Mouse (Mus musculus): ENCODE results near the gene Ets2.
"Not testable (repeated sequence)": the region's sequence is repeated elsewhere in the genome, so short reads cannot be mapped to it uniquely, and the experiment has no call there.

The Ets2 gene

GRCm38 (mm10) chr16:95699721-95700120, 2.2 kb upstream of the Ets2 start:
- DNase-seq (ENCODE audit: low read depth), result no peak

- DNase-seq (ENCODE audit: low read depth), result no peak
These were observed 1.7 kb upstream of the Ets2 start for GRCm38 (mm10) chr16:95700224-95700623.

GRCm38 (mm10) chr16:95702562-95703545, 979 bp downstream of the Ets2 start:
- no peak for DNase-seq (ENCODE audit: low read depth)

- DNase-seq (ENCODE audit: low read depth), result no peak
These were observed 2.1 kb downstream of the Ets2 start for GRCm38 (mm10) chr16:95703958-95704357.

GRCm38 (mm10) chr16:95704662-95705330, 2.9 kb downstream of the Ets2 start:
- DNase-seq (ENCODE audit: low read depth), result no peak

- no peak for DNase-seq (ENCODE audit: low read depth)
These were observed 3.9 kb downstream of the Ets2 start for GRCm38 (mm10) chr16:95705771-95706170.

GRCm38 (mm10) chr16:95708211-95709004, 6.5 kb downstream of the Ets2 start:
- DNase-seq (ENCODE audit: low read depth), result peak; percentile 59

- no peak for DNase-seq (ENCODE audit: low read depth)
These were observed 7.3 kb downstream of the Ets2 start for GRCm38 (mm10) chr16:95709175-95709574.

- no peak for DNase-seq (ENCODE audit: low read depth)
These were observed 8.3 kb downstream of the Ets2 start for GRCm38 (mm10) chr16:95710129-95710528.

GRCm38 (mm10) chr16:95712121-95712520, 10.2 kb downstream of the Ets2 start:
- no peak for DNase-seq (ENCODE audit: low read depth)

GRCm38 (mm10) chr16:95713077-95713476, 11.2 kb downstream of the Ets2 start:
- not testable (repeated sequence) for DNase-seq (ENCODE audit: low read depth)

- no peak for DNase-seq (ENCODE audit: low read depth)
These were observed 13.2 kb downstream of the Ets2 start for GRCm38 (mm10) chr16:95715026-95715425.

- no peak for DNase-seq (ENCODE audit: low read depth)
These were observed 14.3 kb downstream of the Ets2 start for GRCm38 (mm10) chr16:95716061-95716706.

- DNase-seq (ENCODE audit: low read depth), result no peak
These were observed 15.8 kb downstream of the Ets2 start for GRCm38 (mm10) chr16:95717631-95718030.

- no peak for DNase-seq (ENCODE audit: low read depth)
These were observed 16.2 kb downstream of the Ets2 start for GRCm38 (mm10) chr16:95718119-95718518.

GRCm38 (mm10) chr16:95720532-95720931, 18.7 kb downstream of the Ets2 start:
- DNase-seq (ENCODE audit: low read depth), result no peak

- DNase-seq (ENCODE audit: low read depth), result no peak
These were observed 22.4 kb downstream of the Ets2 start for GRCm38 (mm10) chr16:95724251-95724650.

GRCm38 (mm10) chr16:95724776-95725175, 22.9 kb downstream of the Ets2 start:
- DNase-seq (ENCODE audit: low read depth), result no peak

- no peak for DNase-seq (ENCODE audit: low read depth)
These were observed 24.9 kb downstream of the Ets2 start for GRCm38 (mm10) chr16:95726802-95727201.

- peak; percentile 91 for DNase-seq (ENCODE audit: low read depth)
These were observed 26.9 kb downstream of the Ets2 start for GRCm38 (mm10) chr16:95728453-95729435.
